Comparison of ENCODE assay signal across 8 mouse cellular contexts in the genomic region with DNA sequence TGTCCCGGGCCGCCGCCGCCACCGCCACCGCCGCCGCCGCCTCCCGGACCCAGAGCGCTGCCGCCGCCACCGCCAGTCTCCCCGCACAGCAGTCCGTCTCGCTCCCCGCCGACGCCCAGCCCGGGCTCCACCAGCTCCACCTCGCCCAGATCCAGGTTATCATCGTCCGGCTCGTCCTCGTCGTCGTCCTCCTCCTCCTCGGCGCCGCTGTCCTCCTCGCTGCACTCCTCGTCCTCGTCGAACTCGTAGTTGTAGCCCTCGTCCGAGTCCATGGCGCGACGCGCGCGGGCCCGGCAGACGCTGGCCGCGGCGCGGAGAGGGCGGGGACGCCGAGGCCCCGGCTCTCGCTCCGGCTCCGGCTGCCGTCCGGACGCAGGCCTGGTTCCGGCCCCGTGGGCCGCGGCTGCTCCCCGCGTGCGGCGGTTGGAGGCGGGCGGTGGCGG. TPM values are rescaled to one million over a fixed set of nuclear protein-coding genes. Genes with fewer than 3 reads are reported as not detected.
DNase-seq lines count a peak whose midpoint lies in the region; ATAC-seq and TF ChIP-seq lines count a peak whose summit lies in the region.

No protein-coding gene starts in this region.

- DNase-seq in gastrocnemius, adult 2 months: no peak
- DNase-seq in gastrocnemius, adult 8-10 months (ENCODE audit: low spot score in 2 of 2): no peak
- DNase-seq in thymus, postnatal 14 days: peak; percentile 70
- DNase-seq in thymus, postnatal 0 days (ENCODE audit: low spot score): no peak
- no peak for DNase-seq in ovary, postnatal 36 days (ENCODE audit: low spot score)
- DNase-seq in layer of hippocampus, adult 18-20 months (ENCODE audit: low spot score in 2 of 2): no peak

- no peaks in the 10 kb centered on the region for H3K9me3 ChIP-seq in hindbrain, embryonic 12.5 days (replicated peaks)
- no peaks in the 10 kb centered on the region for H3K9me3 ChIP-seq in megakaryocyte, embryonic 14.5 days

- TF ChIP-seq CTCF in gastrocnemius, adult 2 months (IDR thresholded peaks at IDR 0.05): no peak

- no peaks in the 10 kb centered on the region for H3K27me3 ChIP-seq in hindbrain, embryonic 12.5 days
- no peaks in the 10 kb centered on the region for H3K27me3 ChIP-seq in megakaryocyte, embryonic 14.5 days (replicated peaks)

- WGBS in hindbrain, embryonic 12.5 days: under 1% methylated on average over 66 of the region's 71 CpGs

- ATAC-seq in hindbrain, embryonic 12.5 days (ENCODE audit: low FRiP score): peak; percentile 72

- H3K4me2 ChIP-seq in hindbrain, embryonic 12.5 days (replicated peaks): peak overlapping the region; percentile 94

- peak overlapping the region; percentile 96 for H3K4me3 ChIP-seq in gastrocnemius, adult 2 months
- H3K4me3 ChIP-seq in hindbrain, embryonic 12.5 days: peak overlapping the region; percentile 98
- H3K4me3 ChIP-seq in megakaryocyte, embryonic 14.5 days (replicated peaks): peak overlapping the region; percentile 100

- peak overlapping the region; percentile 99 for H3K27ac ChIP-seq in gastrocnemius, adult 2 months
- H3K27ac ChIP-seq in hindbrain, embryonic 12.5 days: peak overlapping the region; percentile 100

- no peaks in the 10 kb centered on the region for H3K36me3 ChIP-seq in hindbrain, embryonic 12.5 days
- H3K36me3 ChIP-seq in megakaryocyte, embryonic 14.5 days (replicated peaks; ENCODE audit: low read length): peaks cover under 1% of the 10 kb centered on the region

- H3K9ac ChIP-seq in hindbrain, embryonic 12.5 days: peak overlapping the region; percentile 100

- H3K4me1 ChIP-seq in hindbrain, embryonic 12.5 days: peaks cover 13% of the 10 kb centered on the region
- peaks cover 39% of the 10 kb centered on the region for H3K4me1 ChIP-seq in megakaryocyte, embryonic 14.5 days

- intact Hi-C loops in gastrocnemius, adult 2 months (cut with DNase I): loop anchor here (2.0 to 5.0 kb wide), 2 partner anchors 134 to 195 kb away; partner anchors contain the start of genes Adpgk and Bbs4

RNA-seq across cellular contexts. Expression of gene Arih1, which starts 0.3 kb away (rescaled TPM):
- total RNA-seq in gastrocnemius, adult 2 months (2021): 100 to 1,000 TPM; 101 to 117 TPM
- 100 to 1,000 TPM; 101 to 124 (median 111) TPM for total RNA-seq in gastrocnemius, adult 8-10 months (2022)
- 12.3 and 13.7 TPM in 2 replicates for polyA plus RNA-seq in thymus, postnatal 0 days (2015; fragmentation: Nextera tagmentation; extraction: Ambion mirVana)
- 24.1 and 25.6 TPM in 2 replicates for polyA plus RNA-seq in hindbrain, embryonic 12.5 days (2016; fragmentation: Nextera tagmentation; extraction: Ambion mirVana)
- polyA plus RNA-seq in megakaryocyte, embryonic 14.5 days (2012; ENCODE audit: insufficient read depth, low replicate concordance): 15.7 and 16.8 TPM in 2 replicates
- total RNA-seq in layer of hippocampus, adult 18-20 months (2021): 100 to 1,000 TPM; 107 to 110 TPM

RNA-seq across cellular contexts. Expression of gene Hexa, which starts 53.2 kb away (rescaled TPM):
- 10 to 100 TPM; 30.9 to 31.9 TPM for total RNA-seq in gastrocnemius, adult 2 months (2021)
- 10 to 100 TPM; 36.4 to 39.3 (median 39.1) TPM for total RNA-seq in gastrocnemius, adult 8-10 months (2022)
- 39.9 and 47.7 TPM in 2 replicates for polyA plus RNA-seq in thymus, postnatal 0 days (2015; fragmentation: Nextera tagmentation; extraction: Ambion mirVana)
- polyA plus RNA-seq in hindbrain, embryonic 12.5 days (2016; fragmentation: Nextera tagmentation; extraction: Ambion mirVana): 54.6 and 60.6 TPM in 2 replicates
- 125 and 176 TPM in 2 replicates for polyA plus RNA-seq in megakaryocyte, embryonic 14.5 days (2012; ENCODE audit: insufficient read depth, low replicate concordance)
- 10 to 100 TPM; 54.7 to 62.1 TPM for total RNA-seq in layer of hippocampus, adult 18-20 months (2021)

RNA-seq across cellular contexts. Expression of gene Tmem202, which starts 53.5 kb away (rescaled TPM):
- under 1 TPM; 0.53 to 0.56 TPM for total RNA-seq in gastrocnemius, adult 2 months (2021)
- total RNA-seq in gastrocnemius, adult 8-10 months (2022): under 1 TPM in 3 of 4 experiments, not detected in 1; 0.36 to 0.86 (median 0.54) TPM
- polyA plus RNA-seq in thymus, postnatal 0 days (2015; fragmentation: Nextera tagmentation; extraction: Ambion mirVana): 0.23 and 0.72 TPM in 2 replicates
- polyA plus RNA-seq in hindbrain, embryonic 12.5 days (2016; fragmentation: Nextera tagmentation; extraction: Ambion mirVana): not detected in 2 replicates
- 0.11 TPM in 1 of 2 replicates, not detected in the other for polyA plus RNA-seq in megakaryocyte, embryonic 14.5 days (2012; ENCODE audit: insufficient read depth, low replicate concordance)
- 1 to 10 TPM; 3.0 to 3.6 TPM for total RNA-seq in layer of hippocampus, adult 18-20 months (2021)
